Mouse (Mus musculus) retina, adult 2 months (tissue): ENCODE measurements around the gene Slc24a4.

Source experiments
- DNase-seq: peaks from one replicate; pipeline ENCODE4 v3.0.0-alpha.2; 2012; ENCODE audit warnings: low read depth, low spot score

Slc24a4 gene

DNA sequence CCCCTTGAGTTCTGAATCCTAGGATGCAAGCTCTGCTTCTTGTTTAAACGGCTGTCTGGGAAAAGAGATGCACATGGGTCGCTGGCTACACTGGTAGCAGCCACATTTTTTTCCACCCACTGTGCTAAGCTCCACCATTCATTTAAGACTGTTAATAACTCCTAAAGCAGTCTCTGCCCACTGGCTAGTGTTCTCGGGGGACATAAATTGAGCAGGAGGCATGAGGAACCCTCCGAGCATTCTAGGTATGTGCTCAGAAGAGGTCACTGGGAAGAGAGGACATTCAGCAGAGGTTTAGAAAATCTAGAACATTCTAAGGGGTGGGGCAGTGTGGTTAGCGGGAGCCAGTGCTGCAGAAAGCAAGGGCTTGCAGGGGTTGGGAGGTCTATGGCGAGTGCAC is 156.8 kb downstream of the Slc24a4 start:
- no peak for DNase-seq

DNA sequence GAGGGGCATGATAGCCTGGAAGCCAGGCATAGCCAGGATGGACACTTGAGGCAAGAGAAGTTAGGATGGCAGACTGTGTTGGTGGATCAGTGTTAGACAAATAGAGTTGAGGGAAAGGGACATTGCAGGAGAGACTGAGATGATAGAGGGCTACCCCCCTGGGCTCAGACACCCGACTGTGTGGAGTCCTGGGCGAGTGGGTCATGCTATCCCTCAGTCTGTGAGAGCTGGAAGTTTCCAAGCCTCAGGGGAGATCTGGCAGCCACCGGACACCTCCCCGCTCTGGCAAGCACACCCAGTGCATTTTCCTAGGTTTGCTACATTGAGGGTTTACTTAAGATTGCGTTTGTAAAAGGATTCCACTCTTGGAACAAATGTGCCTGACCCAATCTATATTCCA is 157.2 kb downstream of the Slc24a4 start:
- no peak for DNase-seq

DNA sequence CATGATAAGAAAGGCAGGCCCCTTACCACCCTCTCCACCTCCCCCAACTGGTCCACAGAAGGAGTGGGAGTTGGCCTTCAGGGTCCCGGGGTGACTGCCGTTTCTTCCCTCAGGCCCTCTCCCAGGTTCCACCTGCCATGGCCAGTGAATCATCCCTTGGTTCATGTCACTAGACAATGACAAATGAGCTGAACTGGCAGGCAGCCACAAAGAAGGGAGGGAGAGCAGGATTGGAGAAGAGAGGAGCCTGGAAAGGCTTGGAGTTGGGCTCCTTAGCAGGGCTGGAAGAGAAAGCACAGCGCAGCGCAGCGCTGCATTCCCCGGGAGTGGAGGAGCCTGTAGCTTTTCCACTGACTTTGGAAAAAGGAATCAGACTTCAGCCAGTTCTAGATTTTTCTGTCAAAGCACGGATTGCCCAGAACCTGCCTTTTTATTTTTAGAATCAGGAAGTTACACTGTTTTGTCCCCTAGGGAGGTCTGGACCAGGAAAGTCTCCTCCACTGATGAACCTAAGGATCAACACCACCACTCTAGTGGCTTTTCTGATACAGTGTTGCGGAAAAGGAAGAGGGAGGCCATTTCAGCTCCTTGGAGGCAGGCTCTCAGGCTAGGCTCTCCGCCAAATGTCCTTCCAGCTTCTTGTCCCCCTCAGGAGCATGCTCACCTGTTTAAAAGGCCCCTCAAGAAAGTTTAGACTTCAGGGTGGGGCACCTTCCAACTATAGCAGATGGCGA is 158.3 kb downstream of the Slc24a4 start:
- DNase-seq = no peak

DNA sequence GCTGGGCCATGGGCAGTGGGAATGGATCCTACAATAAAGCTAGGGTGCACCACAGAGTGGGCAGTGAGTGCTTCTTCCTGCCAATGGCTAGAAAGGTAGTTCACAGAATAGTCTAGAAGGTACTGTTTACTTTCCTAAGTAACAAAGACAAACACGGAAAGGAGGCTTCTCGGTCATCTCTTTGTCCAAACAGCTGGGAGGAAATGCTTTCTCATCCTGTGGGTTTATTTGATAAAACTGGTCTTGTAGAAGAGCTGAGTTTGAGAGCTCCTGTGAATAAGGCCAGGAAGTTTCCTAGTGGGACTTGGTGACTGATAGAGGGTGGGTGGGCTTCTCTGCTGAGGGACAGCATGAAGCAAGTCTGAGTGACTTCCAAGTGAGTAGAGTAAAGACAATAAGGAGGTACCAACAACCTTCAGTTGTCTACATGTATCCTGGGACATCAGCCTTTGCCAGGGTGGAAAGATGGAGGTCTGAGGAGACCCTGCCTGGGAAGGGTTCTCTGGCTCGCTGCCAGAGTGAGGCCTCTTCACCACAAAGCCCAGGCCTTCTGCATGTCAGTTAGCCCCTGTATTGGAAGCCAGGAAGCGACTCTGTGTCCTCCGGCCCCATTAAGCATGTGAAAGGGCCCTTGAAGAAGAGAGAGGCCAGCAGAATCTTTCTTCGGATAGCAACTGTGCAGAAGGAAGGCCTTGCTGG is 159.5 kb downstream of the Slc24a4 start:
- DNase-seq = no peak

DNA sequence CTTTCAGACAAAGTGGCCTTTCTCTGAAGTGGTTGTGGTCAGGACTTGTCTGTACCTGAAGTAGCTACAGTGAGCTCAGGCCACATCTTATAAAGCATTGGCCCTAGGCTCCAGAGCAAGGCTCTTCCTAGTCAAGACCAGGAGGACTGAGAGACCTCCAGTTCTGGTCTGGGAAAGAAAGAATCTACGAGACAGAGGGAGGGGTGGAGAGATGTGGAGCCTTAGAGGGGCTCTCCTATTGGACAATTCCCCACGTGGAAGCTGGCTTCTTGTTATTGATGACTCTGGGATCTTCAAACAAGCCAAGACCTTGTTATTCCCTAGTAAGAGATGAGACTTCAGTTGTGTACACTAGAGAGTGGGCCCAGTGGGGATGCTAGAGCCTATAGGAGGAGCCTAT is 160.3 kb downstream of the Slc24a4 start:
- no peak for DNase-seq

DNA sequence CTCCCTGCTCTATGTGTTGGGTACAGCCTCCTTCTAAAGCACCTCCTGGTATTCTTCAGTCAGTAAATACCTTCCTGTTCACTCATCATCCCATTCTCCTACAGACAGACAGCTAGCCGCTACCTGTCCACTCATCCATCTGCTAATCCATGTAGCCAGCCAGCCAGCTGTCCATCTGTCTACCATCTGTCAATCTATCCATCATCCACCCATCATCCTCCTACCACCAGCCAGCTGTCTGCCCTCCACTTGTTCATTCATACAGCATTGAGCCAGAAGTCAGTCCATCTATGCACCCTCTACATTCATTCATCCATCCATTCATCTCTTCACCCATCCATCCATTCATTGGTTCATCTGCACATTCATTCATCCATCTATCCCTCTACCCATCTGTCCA is 161.0 kb downstream of the Slc24a4 start:
- no peak for DNase-seq

DNA sequence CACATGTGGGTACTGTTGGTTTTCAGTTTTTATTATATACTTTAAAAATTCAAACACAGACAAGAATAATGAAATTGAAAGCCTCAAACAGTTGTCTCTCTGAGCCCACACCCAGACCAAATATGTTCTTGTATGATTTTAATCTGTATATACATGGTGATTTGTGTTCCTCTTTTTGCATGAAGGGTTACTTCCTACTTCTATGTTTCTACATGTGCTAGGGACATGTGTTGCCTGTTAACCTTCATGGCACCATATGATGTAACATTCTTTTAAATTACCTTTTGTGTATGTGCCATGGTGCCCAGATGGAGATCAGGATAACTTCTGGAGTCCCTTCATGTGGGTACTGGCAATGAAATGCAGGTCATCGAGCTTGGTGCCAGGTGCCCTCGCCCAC is 162.1 kb downstream of the Slc24a4 start:
- no peak for DNase-seq

DNA sequence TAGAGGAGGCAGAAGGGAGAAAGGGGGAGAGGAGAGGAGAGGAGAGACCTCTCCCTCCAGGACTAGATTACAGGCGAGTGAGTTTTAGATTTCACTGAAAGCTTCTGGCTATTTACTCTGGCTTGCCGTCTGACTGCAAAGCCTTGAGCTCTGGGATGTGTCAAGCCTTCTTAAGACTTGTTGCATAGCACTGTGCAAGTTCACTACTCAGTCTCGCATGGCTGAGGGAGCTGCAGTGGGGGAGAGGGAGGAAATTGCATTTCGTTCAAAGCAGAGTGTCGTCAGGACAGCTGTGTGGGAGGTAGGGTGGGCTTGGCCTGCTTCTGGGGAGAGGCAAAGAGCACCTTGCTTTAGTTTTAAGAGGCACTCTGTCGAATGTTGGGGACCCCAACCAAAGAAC is 163.2 kb downstream of the Slc24a4 start:
- DNase-seq = no peak

DNA sequence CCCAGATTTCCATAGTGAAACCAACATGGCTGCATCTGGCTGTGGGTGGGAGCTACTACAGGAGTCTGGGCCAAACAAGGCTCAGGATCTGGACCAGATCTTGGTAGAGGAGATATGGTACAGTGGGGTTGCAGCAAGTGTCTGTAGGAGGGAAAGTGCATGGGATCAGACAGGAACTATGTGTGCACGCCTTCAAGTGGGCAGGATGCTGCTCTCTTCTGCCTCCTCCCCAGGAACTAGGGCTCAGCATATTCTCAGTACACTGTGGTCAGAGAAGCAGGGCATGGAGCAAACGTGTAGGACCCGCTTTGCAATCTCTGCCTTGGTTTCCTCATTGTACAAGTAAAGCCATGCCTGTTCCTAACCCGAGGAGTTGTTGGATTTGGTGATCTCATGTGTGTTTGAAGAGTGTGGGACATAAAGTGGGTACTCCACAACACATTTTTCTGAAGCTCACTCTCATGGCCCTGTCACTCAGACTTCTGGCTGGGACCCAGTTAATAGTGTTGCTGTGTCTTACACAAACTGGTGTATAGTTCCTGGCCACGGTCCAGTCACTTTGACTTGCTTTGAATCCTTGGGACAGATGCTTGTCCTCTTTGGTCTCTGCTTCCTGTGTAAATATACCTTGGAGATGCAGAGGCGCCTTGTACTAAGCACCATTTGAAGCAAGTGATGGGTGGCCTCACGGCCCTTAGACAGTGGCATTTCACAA is 164.1 kb downstream of the Slc24a4 start:
- no peak for DNase-seq

DNA sequence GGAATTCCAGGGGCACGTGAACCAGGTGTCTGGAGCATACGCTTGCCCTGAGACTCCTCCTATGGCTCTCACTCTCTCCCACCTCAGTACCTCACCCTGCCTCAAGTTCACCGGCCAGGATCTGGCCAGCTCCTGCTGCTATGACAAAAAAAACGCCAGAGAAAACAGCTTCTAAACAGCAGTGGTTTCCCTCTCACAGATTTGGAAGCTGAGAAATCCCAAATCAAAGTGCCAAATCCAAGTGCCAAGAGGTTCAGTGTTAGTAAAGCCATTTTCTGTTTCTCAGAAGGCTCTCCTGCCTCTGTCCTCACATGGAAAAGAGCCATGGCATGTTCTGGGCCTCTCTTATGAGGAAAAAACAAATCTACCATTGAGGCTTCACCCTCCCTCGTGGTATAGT is 166.1 kb downstream of the Slc24a4 start:
- DNase-seq = no peak

DNA sequence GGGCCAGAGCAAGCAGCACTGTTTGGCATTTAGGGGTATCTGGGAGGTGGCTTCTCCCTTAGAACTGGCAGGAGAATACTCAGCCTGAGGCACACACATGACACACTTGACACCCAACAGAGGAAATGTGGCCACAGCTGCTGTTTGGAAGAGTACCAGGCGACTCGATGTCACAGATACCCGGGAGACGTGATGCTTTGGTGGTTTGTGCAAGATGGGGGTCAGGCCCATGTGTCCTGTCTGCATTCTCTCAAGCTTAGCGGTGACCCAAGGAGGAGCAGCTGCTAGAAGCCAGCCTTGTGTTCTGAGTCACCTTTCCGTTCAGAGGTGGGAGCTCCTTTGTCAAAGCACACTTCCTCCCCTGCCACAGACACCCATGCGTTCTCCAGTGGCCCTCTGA is 166.7 kb downstream of the Slc24a4 start:
- DNase-seq = no peak

DNA sequence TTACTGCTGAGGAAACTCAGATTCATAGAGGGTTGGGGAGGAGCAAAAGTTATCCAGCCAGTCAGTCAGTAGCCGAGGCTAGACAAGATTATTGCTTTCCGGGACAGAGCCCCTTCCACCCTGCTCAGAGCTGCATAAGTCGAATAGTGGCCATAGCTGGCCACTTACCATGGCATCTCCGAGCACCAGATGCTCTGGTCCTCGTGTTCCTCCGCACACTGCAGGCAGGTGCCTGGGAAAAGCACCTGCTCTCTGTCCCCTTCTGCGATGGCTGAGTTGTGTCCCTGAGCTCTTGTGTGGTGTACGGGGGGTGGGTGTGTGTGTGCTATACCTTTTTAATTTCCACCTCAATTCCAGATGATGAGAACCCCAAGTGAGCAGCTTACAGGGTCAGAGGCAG is 167.1 kb downstream of the Slc24a4 start:
- no peak for DNase-seq

DNA sequence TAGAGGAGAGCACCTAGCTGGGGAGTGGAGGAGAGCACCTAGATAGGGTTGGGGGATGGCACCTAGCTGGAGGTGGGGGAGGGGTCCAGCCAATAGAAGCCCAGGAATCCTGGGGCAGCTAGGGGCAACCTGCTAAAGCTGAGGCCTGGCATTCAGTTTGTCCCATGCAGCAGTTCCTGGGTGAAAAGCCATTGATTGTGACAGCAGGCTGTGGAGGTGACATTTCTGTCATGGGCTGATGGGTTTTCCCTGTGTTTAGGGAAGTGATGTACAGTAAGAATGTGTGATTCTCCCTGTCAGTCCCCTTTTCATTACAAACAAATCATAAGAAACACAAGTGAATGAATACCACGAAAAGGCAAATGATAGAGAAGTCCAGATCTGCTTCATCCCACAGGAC is 167.8 kb downstream of the Slc24a4 start:
- no peak for DNase-seq

DNA sequence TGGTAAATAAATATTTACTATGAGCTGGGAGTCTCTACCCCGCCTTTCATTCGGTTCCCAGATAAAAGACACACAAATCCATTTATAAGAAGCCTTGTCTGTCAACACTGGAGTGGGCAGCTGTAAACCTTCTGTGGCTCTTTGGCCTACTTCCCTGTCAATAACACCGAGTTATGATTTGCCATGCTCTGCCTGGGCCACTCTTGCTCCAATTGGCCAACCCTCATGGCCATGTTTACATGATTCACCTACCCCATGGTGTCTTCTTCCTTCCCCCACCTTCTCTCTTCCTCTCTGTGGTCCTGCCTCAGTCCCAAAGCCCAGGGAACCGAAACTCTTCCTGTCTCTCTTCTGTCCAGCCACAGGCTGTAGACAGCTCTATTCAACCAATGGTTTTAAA is 168.4 kb downstream of the Slc24a4 start:
- no peak for DNase-seq

DNA sequence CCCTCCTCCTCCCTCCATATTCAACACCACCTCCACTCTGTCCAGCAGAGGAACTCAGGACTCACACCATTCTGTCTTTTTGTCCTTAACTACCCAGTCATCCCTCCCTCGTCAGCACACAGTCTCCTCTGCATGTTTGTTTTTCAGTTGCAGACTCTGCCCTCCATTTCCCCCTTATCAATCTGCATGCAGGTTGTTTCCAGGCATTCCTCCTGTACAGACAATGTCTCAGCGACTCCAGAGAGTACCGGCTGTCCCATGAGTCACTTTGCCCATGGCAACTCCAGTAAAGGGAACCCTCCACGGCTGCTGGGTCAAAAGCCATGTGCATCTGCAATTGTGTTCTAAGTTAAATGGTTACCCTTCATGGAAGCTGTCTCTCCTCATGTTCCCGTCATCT is 170.7 kb downstream of the Slc24a4 start:
- no peak for DNase-seq

DNA sequence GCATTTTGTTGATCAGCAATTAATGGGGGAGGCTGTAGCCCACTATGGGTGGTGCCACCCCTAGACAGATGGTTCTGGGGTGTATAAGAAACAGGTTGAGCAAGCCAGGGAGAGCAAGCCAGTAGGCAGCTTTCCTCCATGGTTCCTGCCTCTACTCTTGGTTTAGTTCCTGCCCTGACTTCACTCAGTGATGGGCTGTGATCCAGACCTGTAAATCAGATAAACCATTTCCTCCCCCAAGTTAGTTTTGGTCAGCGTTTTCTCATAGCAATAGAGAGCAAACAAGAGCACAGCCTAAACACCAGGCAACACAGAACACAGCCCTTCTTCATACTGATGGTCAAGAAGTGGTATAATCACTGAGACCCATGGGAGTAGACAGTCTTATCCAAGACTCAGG is 173.1 kb downstream of the Slc24a4 start:
- DNase-seq = no peak

DNA sequence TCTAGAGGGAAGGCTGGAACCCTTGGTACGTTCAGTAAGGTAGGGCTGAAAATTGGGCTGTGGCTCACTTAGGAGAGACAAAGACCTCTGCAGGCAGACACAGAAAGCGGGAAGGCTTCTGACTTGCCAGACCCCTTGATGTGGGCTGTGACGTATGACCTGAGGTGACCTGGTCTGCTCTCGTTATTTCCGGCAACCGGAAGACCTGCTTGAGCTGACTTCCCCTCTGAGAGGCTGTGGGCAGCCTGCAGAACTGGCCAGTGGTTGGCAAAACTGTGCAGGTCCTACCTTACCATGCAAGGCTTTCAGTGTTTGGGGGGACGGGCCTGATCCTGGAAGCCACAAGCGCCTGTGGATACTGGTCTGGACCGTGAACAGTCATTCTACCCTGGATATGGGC is 173.8 kb downstream of the Slc24a4 start:
- DNase-seq = no peak

DNA sequence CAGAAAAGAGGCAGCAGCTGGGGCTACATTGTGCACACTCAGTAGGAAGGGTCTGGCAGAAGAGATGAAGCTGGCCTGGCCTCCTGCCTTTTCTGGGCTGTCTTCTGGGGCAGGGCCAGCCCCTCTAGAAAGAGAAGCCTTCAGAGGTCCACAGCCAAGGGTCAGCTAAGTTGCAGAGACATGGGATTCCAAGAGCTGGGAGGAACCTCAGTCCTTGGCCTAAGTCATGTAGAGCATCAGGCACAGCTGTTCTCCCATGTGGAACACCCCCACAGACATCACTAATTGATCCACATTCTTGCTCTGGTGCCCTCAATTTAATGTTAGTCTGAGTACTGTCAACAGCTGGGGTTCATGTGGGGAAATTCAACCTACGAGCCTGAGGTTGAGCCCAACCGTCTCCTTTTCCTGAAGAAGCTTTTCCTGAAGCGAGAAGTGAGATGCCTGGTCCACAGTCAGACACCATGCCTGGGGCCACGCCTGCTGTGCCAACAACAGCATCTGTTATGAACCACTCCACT is 174.4 kb downstream of the Slc24a4 start:
- no peak for DNase-seq

DNA sequence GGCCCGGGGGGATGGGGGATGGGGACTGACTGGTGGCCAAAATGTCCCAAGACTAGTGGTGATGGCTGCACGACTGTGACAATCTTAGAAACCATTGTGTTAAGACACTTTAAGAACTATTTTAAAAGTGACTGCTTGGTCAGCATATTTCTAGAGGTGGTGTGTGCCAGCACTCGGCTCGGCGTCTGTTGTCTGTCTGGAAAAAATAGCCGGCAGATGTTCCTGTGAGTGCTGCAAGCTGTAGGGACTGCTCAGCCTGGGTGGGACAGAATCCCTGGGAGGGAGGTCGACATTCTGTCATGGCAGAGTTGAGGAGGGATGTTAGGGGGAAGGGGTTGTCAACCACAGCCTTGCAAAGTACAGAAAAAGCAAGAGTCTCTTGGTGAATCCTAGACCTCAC is 175.3 kb downstream of the Slc24a4 start:
- no peak for DNase-seq

DNA sequence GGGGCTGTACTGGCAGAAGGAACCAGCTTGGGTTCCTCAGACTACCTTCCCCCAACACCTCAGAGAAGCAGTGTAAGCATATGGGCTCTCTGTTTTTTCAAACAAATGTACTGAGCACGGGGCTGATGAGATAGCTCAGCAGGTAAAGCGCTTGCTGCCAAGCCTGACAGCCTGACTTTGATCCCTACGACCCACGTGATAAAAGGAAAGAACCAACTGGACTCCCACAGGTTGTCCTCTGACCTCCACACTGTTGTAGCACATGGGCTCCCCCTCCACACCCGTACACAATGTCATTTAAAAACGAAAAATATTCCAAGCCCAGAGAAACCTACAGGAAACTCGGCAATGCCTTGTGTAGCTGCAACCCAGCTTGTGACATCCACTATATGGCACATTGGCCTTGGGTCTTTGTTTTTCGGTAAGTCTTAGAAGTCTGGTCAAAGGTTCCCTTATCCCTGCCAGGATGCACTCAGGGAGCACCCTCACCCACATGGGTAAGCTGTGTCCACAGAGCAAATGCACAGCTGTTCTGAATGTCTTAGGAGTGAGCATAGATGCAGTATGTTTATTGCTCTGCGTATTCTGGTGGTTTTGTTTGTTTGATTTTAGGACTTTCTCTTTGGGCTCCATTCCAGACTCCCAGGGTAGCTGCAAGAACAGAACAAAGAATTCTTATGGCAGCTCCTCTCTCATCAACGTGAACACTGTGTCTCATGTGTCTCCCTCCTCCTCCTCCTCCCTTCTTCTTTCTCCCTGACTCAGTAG is 176.7 kb downstream of the Slc24a4 start:
- DNase-seq = no peak

DNA sequence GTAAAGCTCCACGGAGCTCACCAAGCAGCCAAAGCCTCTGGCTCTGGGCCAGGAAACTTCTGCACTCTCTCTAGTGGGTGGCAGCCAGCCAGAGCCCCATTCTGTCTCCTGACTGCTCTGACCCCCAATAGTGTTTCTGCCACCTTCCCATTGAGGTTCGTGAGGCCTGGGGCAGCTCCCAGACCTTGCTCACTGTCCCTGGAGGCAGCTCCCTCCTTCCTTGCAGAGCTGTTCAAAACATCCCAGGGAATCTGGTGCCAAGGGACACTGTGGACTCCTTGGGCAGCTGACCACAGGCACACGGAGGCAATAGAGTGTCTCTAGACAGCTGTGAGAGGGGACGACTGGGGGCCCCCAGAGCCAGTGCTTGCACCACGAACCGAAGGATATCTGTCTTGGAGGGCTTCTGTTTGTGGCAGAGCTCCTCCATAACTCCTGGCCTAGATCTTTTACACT is 179.5 kb downstream of the Slc24a4 start:
- no peak for DNase-seq
